Mouse (Mus musculus) inflammation-experienced regulatory T-cells, adult 6 months (primary cell): Measurements from ENCODE around the gene Ccdc47. TPM values are rescaled to one million over a fixed set of nuclear protein-coding genes. Genes with fewer than 3 reads are reported as not detected.

Source experiments
- ATAC-seq: one replicate; pipeline ENCODE4 v1.8.0; 2017
- polyA plus RNA-seq, 3 experiments: library from polyadenylated mRNA; unstranded; fragments of 100-300 nt; shearing (Covaris generic); gene quantifications; one replicate each; pipeline ENCODE4 v1.2.1; 2017

The Ccdc47 gene
- polyA plus RNA-seq, 3 experiments from 2014 or later: 77.0 to 93.9 (median 77.0) TPM

GRCm38 (mm10) chr11:106198277-106198676 lies 17.9 kb downstream of the Ccdc47 start:
- ATAC-seq: no peak

GRCm38 (mm10) chr11:106195341-106195740 lies 20.8 kb downstream of the Ccdc47 start:
- ATAC-seq: no peak

GRCm38 (mm10) chr11:106194891-106195290 lies 21.3 kb downstream of the Ccdc47 start:
- ATAC-seq: no peak

- ATAC-seq: no peak
Observed at GRCm38 (mm10) chr11:106194155-106194541, 22.0 kb downstream of the Ccdc47 start.

GRCm38 (mm10) chr11:106193371-106194154 lies 22.6 kb downstream of the Ccdc47 start:
- ATAC-seq: peak; percentile 91

- peak; percentile 30 for ATAC-seq
Observed at GRCm38 (mm10) chr11:106192657-106193370, 23.3 kb downstream of the Ccdc47 start.

- no peak for ATAC-seq
Observed at GRCm38 (mm10) chr11:106192241-106192640, 23.9 kb downstream of the Ccdc47 start.

- ATAC-seq: no peak
Observed at GRCm38 (mm10) chr11:106191716-106192115, 24.4 kb downstream of the Ccdc47 start.

GRCm38 (mm10) chr11:106187326-106187725 lies 28.8 kb downstream of the Ccdc47 start:
- ATAC-seq: no peak

- ATAC-seq: no peak
Observed at GRCm38 (mm10) chr11:106180449-106180801, 35.7 kb downstream of the Ccdc47 start.

GRCm38 (mm10) chr11:106179711-106180448 lies 36.3 kb downstream of the Ccdc47 start:
- ATAC-seq: no peak

- ATAC-seq: no peak
Observed at GRCm38 (mm10) chr11:106178036-106178782, 37.9 kb downstream of the Ccdc47 start.

GRCm38 (mm10) chr11:106176372-106176771 lies 39.8 kb downstream of the Ccdc47 start:
- ATAC-seq: no peak

GRCm38 (mm10) chr11:106175081-106175480 lies 41.1 kb downstream of the Ccdc47 start:
- ATAC-seq: no peak

GRCm38 (mm10) chr11:106174372-106174771 lies 41.8 kb downstream of the Ccdc47 start:
- ATAC-seq: no peak

- no peak for ATAC-seq
Observed at GRCm38 (mm10) chr11:106173228-106173627, 42.9 kb downstream of the Ccdc47 start.

- ATAC-seq: peak; percentile 55
Observed at GRCm38 (mm10) chr11:106170807-106171206, 45.3 kb downstream of the Ccdc47 start.

- peak; percentile 87 for ATAC-seq
Observed at GRCm38 (mm10) chr11:106167435-106167834, 48.7 kb downstream of the Ccdc47 start.

GRCm38 (mm10) chr11:106164601-106165180 lies 51.5 kb downstream of the Ccdc47 start:
- ATAC-seq: no peak

GRCm38 (mm10) chr11:106163546-106163945 lies 52.6 kb downstream of the Ccdc47 start:
- ATAC-seq: no peak

- no peak for ATAC-seq
Observed at GRCm38 (mm10) chr11:106162237-106162636, 53.9 kb downstream of the Ccdc47 start.
